8 mouse cellular contexts compared by ENCODE assay signal in genomic region chr11:106571026-106571983, GRCm38 (mm10). TPM values are rescaled to one million over a fixed set of nuclear protein-coding genes. Genes with fewer than 3 reads are reported as not detected.
DNase-seq lines count a peak whose midpoint lies in the region; ATAC-seq and TF ChIP-seq lines count a peak whose summit lies in the region.

No protein-coding gene starts in this region.

- H3K4me1 ChIP-seq in heart, embryonic 13.5 days: peaks cover 73% of the 10 kb centered on the region
- H3K4me1 ChIP-seq in E14TG2a.4 (replicated peaks; ENCODE audit: low read depth, low read length): peaks cover 94% of the 10 kb centered on the region
- H3K4me1 ChIP-seq in intestine, postnatal 0 days (replicated peaks; ENCODE audit: control insufficient read depth, insufficient read depth, low read length): peaks cover 11% of the 10 kb centered on the region; the same call in 1 of the 2 replicates
- peaks cover 17% of the 10 kb centered on the region for H3K4me1 ChIP-seq in midbrain, postnatal 0 days (ENCODE audit: insufficient read depth, low read length)

- ATAC-seq in heart, embryonic 13.5 days (ENCODE audit: extremely low read depth, insufficient number of reproducible peaks, low FRiP score, low TSS enrichment): no peak
- ATAC-seq in intestine, postnatal 0 days: peak; percentile 49
- no peak for ATAC-seq in midbrain, postnatal 0 days (ENCODE audit: low FRiP score)

- H3K36me3 ChIP-seq in heart, embryonic 13.5 days: peaks cover 21% of the 10 kb centered on the region
- peaks cover 22% of the 10 kb centered on the region for H3K36me3 ChIP-seq in E14TG2a.4 (ENCODE audit: insufficient read depth, low read length)
- H3K36me3 ChIP-seq in intestine, postnatal 0 days (ENCODE audit: control insufficient read depth, insufficient read depth): peaks cover 21% of the 10 kb centered on the region
- peaks cover 16% of the 10 kb centered on the region for H3K36me3 ChIP-seq in midbrain, postnatal 0 days (ENCODE audit: insufficient read depth, low read length)

- H3K9ac ChIP-seq in heart, embryonic 13.5 days: peak overlapping the region; percentile 45; the same call in 1 of the 2 replicates
- H3K9ac ChIP-seq in intestine, postnatal 0 days (ENCODE audit: low read depth, low read length): peak overlapping the region; percentile 34; the same call in 1 of the 2 replicates
- no peak overlapping the region for H3K9ac ChIP-seq in midbrain, postnatal 0 days (replicated peaks; ENCODE audit: low read length, poor library complexity, severe bottlenecking)

- 79% methylated on average over 11 of the region's 11 CpGs for WGBS in heart, embryonic 13.5 days
- 59% methylated on average over 11 of the region's 11 CpGs for WGBS in intestine, postnatal 0 days
- 64% methylated on average over 11 of the region's 11 CpGs for WGBS in midbrain, postnatal 0 days

- no peaks in the 10 kb centered on the region for H3K27me3 ChIP-seq in heart, embryonic 13.5 days (replicated peaks)
- H3K27me3 ChIP-seq in E14TG2a.4 (ENCODE audit: insufficient read depth, low read length): no peaks in the 10 kb centered on the region
- H3K27me3 ChIP-seq in intestine, postnatal 0 days (replicated peaks; ENCODE audit: control insufficient read depth, insufficient read depth, low read length): no peaks in the 10 kb centered on the region
- H3K27me3 ChIP-seq in midbrain, postnatal 0 days (ENCODE audit: insufficient read depth, low read length): no peaks in the 10 kb centered on the region

- TF ChIP-seq CTCF in E14TG2a.4 (conservative IDR thresholded peaks at IDR 0.05; ENCODE audit: low read length): no peak
- no peak for TF ChIP-seq CTCF in intestine, postnatal 0 days (IDR thresholded peaks at IDR 0.05; ENCODE audit: low read depth)
- no peak for TF ChIP-seq CTCF in midbrain, postnatal 0 days (IDR thresholded peaks at IDR 0.05)

- H3K4me2 ChIP-seq in heart, embryonic 13.5 days: no peak overlapping the region
- peak overlapping the region; percentile 9; the same call in 1 of the 2 replicates for H3K4me2 ChIP-seq in intestine, postnatal 0 days (replicated peaks; ENCODE audit: low read depth)
- no peak overlapping the region for H3K4me2 ChIP-seq in midbrain, postnatal 0 days (ENCODE audit: low read depth, low read length, poor library complexity, severe bottlenecking)

- no peak overlapping the region for H3K4me3 ChIP-seq in heart, embryonic 13.5 days
- 0 out of 2 replicates have a peak overlapping the region, but pooled peaks have one; percentile 21 for H3K4me3 ChIP-seq in E14TG2a.4 (replicated peaks; ENCODE audit: low read length)
- no peak overlapping the region for H3K4me3 ChIP-seq in intestine, postnatal 0 days (ENCODE audit: low read depth, low read length)
- no peak overlapping the region for H3K4me3 ChIP-seq in midbrain, postnatal 0 days (ENCODE audit: low read depth, low read length)

- no peaks in the 10 kb centered on the region for H3K9me3 ChIP-seq in heart, embryonic 13.5 days
- H3K9me3 ChIP-seq in E14TG2a.4 (ENCODE audit: low read length): no peaks in the 10 kb centered on the region
- H3K9me3 ChIP-seq in intestine, postnatal 0 days (ENCODE audit: control insufficient read depth): no peaks in the 10 kb centered on the region
- no peaks in the 10 kb centered on the region for H3K9me3 ChIP-seq in midbrain, postnatal 0 days (ENCODE audit: low read length)

- H3K27ac ChIP-seq in heart, embryonic 13.5 days (replicated peaks): no peak overlapping the region
- H3K27ac ChIP-seq in intestine, postnatal 0 days (ENCODE audit: low read depth, low read length): peak overlapping the region; percentile 64
- peak overlapping the region; percentile 51; the same call in 1 of the 2 replicates for H3K27ac ChIP-seq in midbrain, postnatal 0 days (ENCODE audit: low read depth, low read length)

- DNase-seq in heart, postnatal 25 days (ENCODE audit: low spot score): no peak
- no peak for DNase-seq in midbrain, postnatal 0 days (ENCODE audit: low spot score)
- no peak for DNase-seq in left cerebral cortex, postnatal 4 days
- no peak for DNase-seq in retina, embryonic 14.5 days (ENCODE audit: low spot score)
- no peak for DNase-seq in ovary, adult 18-20 months (ENCODE audit: low spot score)

- intact Hi-C loops in heart, postnatal 25 days (cut with DNase I): no loop called here
- intact Hi-C loops in left cerebral cortex, postnatal 4 days (cut with DNase I): no loop called here

RNA-seq across cellular contexts. Expression of gene Tex2, which starts 41.9 kb away (rescaled TPM):
- polyA plus RNA-seq in heart, embryonic 13.5 days (2015; fragmentation: Nextera tagmentation; extraction: Ambion mirVana): 12.3 and 13.1 TPM in 2 replicates
- 10 to 100 TPM; 45.5 to 46.7 TPM for total RNA-seq in heart, postnatal 25 days (2021)
- polyA plus RNA-seq in intestine, postnatal 0 days (2015; fragmentation: Nextera tagmentation; extraction: Ambion mirVana): 17.1 and 19.3 TPM in 2 replicates
- 69.5 and 73.3 TPM in 2 replicates for total RNA-seq in midbrain, postnatal 0 days (2014; rRNA removed)
- polyA plus RNA-seq in midbrain, postnatal 0 days (2015; fragmentation: Nextera tagmentation; extraction: Ambion mirVana): 33.1 and 36.3 TPM in 2 replicates
- 10 to 100 TPM; 70.3 to 76.1 TPM for total RNA-seq in left cerebral cortex, postnatal 4 days (2021)
